Mouse (Mus musculus) embryonic facial prominence, embryonic 13.5 days (tissue): ENCODE measurements around the gene Slco3a1. TPM values are rescaled to one million over a fixed set of nuclear protein-coding genes. Genes with fewer than 3 reads are reported as not detected.

Experiments
- ATAC-seq: fragments of 200-750 bp; cut with Nextera tagmentation; 2 replicates; pipeline ENCODE4 v1.8.0; 2017; ENCODE audit warnings: low read depth; ENCODE audit not compliant: insufficient number of reproducible peaks, insufficient read depth, low FRiP score, low TSS enrichment
- H3K27ac ChIP-seq: fragments of 300-500 bp; sonication (generic); 2 replicates; pipeline ENCODE4 v1.5.1; 2015; ENCODE audit warnings: moderate library complexity, mild to moderate bottlenecking, inconsistent platforms
- H3K27me3 ChIP-seq: fragments of 300-500 bp; sonication (generic); 2 replicates; pipeline ENCODE4 v1.6.1; 2015; ENCODE audit warnings: mild to moderate bottlenecking, inconsistent platforms
- H3K36me3 ChIP-seq: fragments of 300-500 bp; sonication (generic); 2 replicates; pipeline ENCODE4 v1.6.1; 2015; ENCODE audit warnings: mild to moderate bottlenecking, inconsistent platforms
- H3K4me1 ChIP-seq: fragments of 300-500 bp; sonication (generic); 2 replicates; pipeline ENCODE4 v1.6.1; 2015; ENCODE audit warnings: inconsistent platforms
- H3K4me2 ChIP-seq: fragments of 300-500 bp; sonication (generic); 2 replicates; pipeline ENCODE4 v1.6.1; 2015; ENCODE audit warnings: moderate library complexity, mild to moderate bottlenecking, inconsistent platforms
- H3K4me3 ChIP-seq: fragments of 300-500 bp; sonication (generic); 2 replicates; pipeline ENCODE4 v1.5.1; 2015; ENCODE audit warnings: mild to moderate bottlenecking, inconsistent platforms
- H3K9ac ChIP-seq: fragments of 300-500 bp; sonication (generic); 2 replicates; pipeline ENCODE4 v1.6.1; 2015; ENCODE audit warnings: mild to moderate bottlenecking, inconsistent platforms
- H3K9me3 ChIP-seq: fragments of 300-500 bp; sonication (generic); 2 replicates; pipeline ENCODE4 v1.6.1; 2016; ENCODE audit warnings: inconsistent platforms
- WGBS: fragments of 180-500 bp; shearing (Covaris S2); methylation state at CpG from one replicate; pipeline ENCODE4 v1.1.7; 2015; ENCODE audit warnings: mixed read lengths; 5-methylcytosine and 5-hydroxymethylcytosine counted together
- microRNA-seq: library from miRNA; unstranded; fragments of <30 nt; microRNA quantifications from one replicate; pipeline ENCODE4, GENCODE M21; 2016
- polyA plus RNA-seq: library from polyadenylated mRNA; unstranded; fragments of >200 nt; fragmentation: Nextera tagmentation; extraction: Ambion mirVana; gene quantifications from 2 replicates; pipeline ENCODE4 v1.2.1, GENCODE M21; 2015

Gene Slco3a1
- polyA plus RNA-seq, 1 experiment from 2014 or later, result 11.6 TPM

GRCm38 (mm10) chr7:74266511-74267168 is 287.9 kb downstream of the Slco3a1 start:
- Histone ChIP-seq H3K4me2 (no peak overlapping the region), H3K4me3 (no peak overlapping the region), H3K9ac (no peak overlapping the region), H3K27ac (no peak overlapping the region), H3K27me3 (no peaks in the 10 kb centered on the region), H3K4me1 (no peaks in the 10 kb centered on the region), H3K9me3 (no peaks in the 10 kb centered on the region), H3K36me3 (no peaks in the 10 kb centered on the region)
- 78% methylated on average over 2 of the region's 2 CpGs for WGBS
- ATAC-seq, result no peak

DNA sequence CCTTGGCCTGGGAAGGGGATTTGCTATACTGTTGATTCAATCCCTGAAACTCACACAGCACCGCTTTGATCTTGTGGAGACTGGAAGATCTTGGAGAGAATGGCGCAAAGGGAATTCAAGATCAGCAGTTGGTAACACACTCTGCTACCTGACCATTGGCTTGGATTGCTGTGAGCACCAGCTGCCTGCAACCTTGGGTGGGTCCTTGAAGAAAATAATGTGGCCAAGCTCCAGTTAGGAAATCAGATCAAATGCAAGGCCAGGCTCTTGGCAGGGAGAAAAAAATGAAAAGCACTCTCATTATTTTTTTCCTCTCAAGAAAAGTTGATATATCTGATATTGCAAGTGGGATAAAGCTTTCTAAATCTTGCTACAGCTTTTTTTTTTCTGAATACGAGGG is 298.3 kb downstream of the Slco3a1 start:
- no peak overlapping the region for H3K4me2 ChIP-seq
- no peaks in the 10 kb centered on the region for H3K9me3 ChIP-seq
- H3K4me1 ChIP-seq, result no peaks in the 10 kb centered on the region
- no peak for ATAC-seq
- no peaks in the 10 kb centered on the region for H3K27me3 ChIP-seq
- H3K4me3 ChIP-seq, result no peak overlapping the region
- no peak overlapping the region for H3K9ac ChIP-seq
- H3K27ac ChIP-seq, result no peak overlapping the region
- WGBS, result 79% methylated on average over 3 of the region's 3 CpGs
- no peaks in the 10 kb centered on the region for H3K36me3 ChIP-seq

GRCm38 (mm10) chr7:74252066-74252465 is 302.5 kb downstream of the Slco3a1 start:
- H3K36me3 ChIP-seq, result no peaks in the 10 kb centered on the region
- no peaks in the 10 kb centered on the region for H3K27me3 ChIP-seq
- no peaks in the 10 kb centered on the region for H3K4me1 ChIP-seq
- 82% methylated on average over 2 of the region's 2 CpGs for WGBS
- no peak overlapping the region for H3K4me2 ChIP-seq
- no peaks in the 10 kb centered on the region for H3K9me3 ChIP-seq
- no peak overlapping the region for H3K9ac ChIP-seq
- H3K27ac ChIP-seq, result no peak overlapping the region
- no peak overlapping the region for H3K4me3 ChIP-seq
- no peak for ATAC-seq

DNA sequence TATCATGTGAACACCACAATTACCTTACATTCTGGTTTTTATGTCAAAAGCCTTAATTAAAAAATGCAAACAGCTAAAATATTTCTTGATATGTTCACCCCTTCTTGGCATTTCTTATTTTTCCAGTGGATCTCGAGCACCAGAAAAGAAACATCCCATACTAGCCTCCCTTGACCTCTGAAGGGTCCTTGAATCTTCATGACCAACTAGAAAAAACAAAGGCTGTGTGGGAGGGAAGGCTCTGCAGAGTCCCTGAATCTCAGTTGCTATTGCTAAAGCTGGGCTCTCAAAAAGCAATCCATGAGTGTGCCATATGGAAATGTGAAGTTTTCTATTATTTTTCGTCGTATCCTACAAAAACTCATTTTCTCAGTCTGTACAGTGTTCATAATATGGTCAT is 313.3 kb downstream of the Slco3a1 start:
- Histone ChIP-seq H3K4me2 (no peak overlapping the region), H3K27ac (no peak overlapping the region), H3K27me3 (no peaks in the 10 kb centered on the region), H3K9me3 (peaks cover 4% of the 10 kb centered on the region; the same call in 1 of the 2 replicates), H3K4me3 (no peak overlapping the region), H3K4me1 (peaks cover 4% of the 10 kb centered on the region; the same call in 1 of the 2 replicates), H3K9ac (no peak overlapping the region), H3K36me3 (no peaks in the 10 kb centered on the region)
- ATAC-seq, result no peak
- WGBS, result 84% methylated on average over 3 of the region's 3 CpGs

DNA sequence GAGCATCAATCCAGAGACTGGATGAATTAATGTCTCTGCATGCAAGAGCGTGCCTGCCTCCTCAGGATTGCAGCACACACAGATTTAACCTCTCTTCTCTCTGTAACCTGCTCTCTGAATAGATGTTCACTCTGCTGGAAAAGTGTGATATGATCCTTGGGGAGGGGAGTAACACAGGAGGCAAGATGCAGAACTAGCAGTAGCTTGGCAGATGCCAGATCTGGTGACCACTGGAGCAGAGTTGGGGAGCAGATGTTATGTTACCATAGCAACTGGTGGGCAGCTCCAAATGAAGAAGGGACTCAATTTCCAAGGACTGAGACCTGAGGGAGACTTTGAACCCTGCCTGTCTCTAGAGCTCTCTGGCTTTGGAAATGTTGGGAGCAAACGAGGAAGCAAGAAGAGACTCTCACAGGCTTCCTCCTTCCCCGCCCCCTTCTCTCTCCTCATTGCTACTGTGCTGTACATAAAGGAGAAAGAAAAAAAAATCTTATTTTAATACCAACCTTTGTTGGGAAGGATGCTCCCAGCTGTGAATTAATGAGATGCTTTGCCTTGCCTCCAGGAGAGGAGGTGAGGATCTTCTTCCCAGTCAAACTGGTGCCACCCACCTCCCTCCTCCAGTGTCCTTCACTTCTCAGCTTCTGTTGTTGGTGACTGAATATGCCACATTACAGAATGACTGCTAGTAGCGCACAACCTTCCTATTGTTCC is 314.0 kb downstream of the Slco3a1 start:
- Histone ChIP-seq H3K27ac (no peak overlapping the region), H3K9me3 (peaks cover 4% of the 10 kb centered on the region; the same call in 1 of the 2 replicates), H3K36me3 (no peaks in the 10 kb centered on the region), H3K9ac (no peak overlapping the region), H3K4me3 (no peak overlapping the region), H3K4me1 (peaks cover 4% of the 10 kb centered on the region; the same call in 1 of the 2 replicates), H3K27me3 (no peaks in the 10 kb centered on the region), H3K4me2 (no peak overlapping the region)
- ATAC-seq, result no peak
- WGBS, result 65% methylated on average over 4 of the region's 4 CpGs

Small RNA genes lying within 50 kb of the gene (microRNA-seq; reads per million reads assigned to microRNA genes)
- gene Gm27459, result not detected
